Mouse (Mus musculus) intestine, embryonic 14.5 days (tissue): Measurements from ENCODE around the gene Dtd1. TPM values are rescaled to one million over a fixed set of nuclear protein-coding genes. Genes with fewer than 3 reads are reported as not detected.

ENCODE experiments used
- ATAC-seq: fragments of 200-750 bp; cut with Nextera tagmentation; replicated peaks from 2 replicates; pipeline ENCODE4 v1.8.0; 2017; ENCODE audit warnings: low read depth, moderate number of reproducible peaks, moderate TSS enrichment, moderate library complexity; ENCODE audit not compliant: low FRiP score, low TSS enrichment
- DNase-seq: peaks from one replicate; pipeline ENCODE4 v3.0.0-alpha.2; 2018; ENCODE audit warnings: low spot score
- H3K27ac ChIP-seq: fragments of 300-500 bp; sonication (generic); 2 replicates; pipeline ENCODE4 v1.5.1; 2014; ENCODE audit warnings: low read depth, mild to moderate bottlenecking, control low read depth
- H3K27me3 ChIP-seq: fragments of 300-500 bp; sonication (generic); replicated peaks from 2 replicates; pipeline ENCODE4 v1.6.1; 2014; ENCODE audit warnings: low read length, control low read depth; ENCODE audit not compliant: control insufficient read depth, insufficient read depth
- H3K36me3 ChIP-seq: fragments of 300-500 bp; sonication (generic); 2 replicates; pipeline ENCODE4 v1.6.1; 2014; ENCODE audit warnings: low read length, control low read depth; ENCODE audit not compliant: control insufficient read depth, insufficient read depth
- H3K4me1 ChIP-seq: fragments of 300-500 bp; sonication (generic); replicated peaks from 2 replicates; pipeline ENCODE4 v1.6.1; 2014; ENCODE audit warnings: low read length, control low read depth, mixed read lengths; ENCODE audit not compliant: control insufficient read depth, insufficient read depth
- H3K4me2 ChIP-seq: fragments of 300-500 bp; sonication (generic); 2 replicates; pipeline ENCODE4 v1.6.1; 2014; ENCODE audit warnings: low read length
- H3K4me3 ChIP-seq: fragments of 300-500 bp; sonication (generic); 2 replicates; pipeline ENCODE4 v1.5.1; 2014; ENCODE audit warnings: low read depth, low read length, control low read depth, mixed read lengths
- H3K9ac ChIP-seq: fragments of 300-500 bp; sonication (generic); 2 replicates; pipeline ENCODE4 v1.6.1; 2014; ENCODE audit warnings: mild to moderate bottlenecking, low read length
- H3K9me3 ChIP-seq: fragments of 300-500 bp; sonication (generic); 2 replicates; pipeline ENCODE4 v1.6.1; 2016; ENCODE audit warnings: low read length, control low read depth; ENCODE audit not compliant: control insufficient read depth
- WGBS: fragments of 180-500 bp; shearing (Covaris S2); extraction: QIAGEN DNeasy Blood & Tissue Kit; methylation state at CpG from one replicate; pipeline ENCODE4 v1.1.7; 2014; 5-methylcytosine and 5-hydroxymethylcytosine counted together
- polyA plus RNA-seq: library from polyadenylated mRNA; unstranded; fragments of >200 nt; fragmentation: Nextera tagmentation; extraction: Ambion mirVana; gene quantifications from 2 replicates; pipeline ENCODE4 v1.2.1, GENCODE M21; 2014

Dtd1 gene
- polyA plus RNA-seq, 1 experiment from 2014 or later = 47.8 TPM

GRCm38 (mm10) chr2:144769556-144769955, 169.9 kb downstream of the Dtd1 start:
- Histone ChIP-seq H3K9me3 (0 out of 2 replicates have a peak, but pooled peaks cover 2% of the 10 kb centered on the region), H3K4me2 (no peak overlapping the region), H3K27ac (peak overlapping the region; percentile 69), H3K4me3 (no peak overlapping the region), H3K9ac (0 out of 2 replicates have a peak overlapping the region, but pooled peaks have one; percentile 20), H3K27me3 (no peaks in the 10 kb centered on the region), H3K4me1 (peaks cover 18% of the 10 kb centered on the region), H3K36me3 (no peaks in the 10 kb centered on the region)
- no peak for DNase-seq
- ATAC-seq = no peak
- 39% methylated on average over 3 of the region's 3 CpGs for WGBS

GRCm38 (mm10) chr2:144770452-144770941, 170.8 kb downstream of the Dtd1 start:
- peaks cover 18% of the 10 kb centered on the region for H3K4me1 ChIP-seq
- ATAC-seq (no peak), DNase-seq (no peak)
- peak overlapping the region; percentile 69 for H3K27ac ChIP-seq
- H3K9ac ChIP-seq = no peak overlapping the region
- no peaks in the 10 kb centered on the region for H3K27me3 ChIP-seq
- H3K4me2 ChIP-seq = no peak overlapping the region
- H3K4me3 ChIP-seq = no peak overlapping the region
- no peaks in the 10 kb centered on the region for H3K36me3 ChIP-seq
- 0 out of 2 replicates have a peak, but pooled peaks cover 2% of the 10 kb centered on the region for H3K9me3 ChIP-seq
- WGBS = 61% methylated on average over 7 of the region's 7 CpGs

- Histone ChIP-seq H3K27me3 (no peaks in the 10 kb centered on the region), H3K27ac (peak overlapping the region; percentile 69), H3K4me2 (no peak overlapping the region), H3K4me1 (peaks cover 18% of the 10 kb centered on the region), H3K36me3 (no peaks in the 10 kb centered on the region), H3K9me3 (no peaks in the 10 kb centered on the region), H3K9ac (no peak overlapping the region), H3K4me3 (no peak overlapping the region)
- 88% methylated on average over 4 of the region's 4 CpGs for WGBS
- DNase-seq (no peak), ATAC-seq (no peak)
Observed at GRCm38 (mm10) chr2:144771841-144772240, 172.1 kb downstream of the Dtd1 start.

GRCm38 (mm10) chr2:144774636-144775160, 175.0 kb downstream of the Dtd1 start:
- ATAC-seq (no peak), DNase-seq (no peak)
- no peak overlapping the region for H3K4me3 ChIP-seq
- H3K9me3 ChIP-seq = no peaks in the 10 kb centered on the region
- no peak overlapping the region for H3K9ac ChIP-seq
- WGBS = 77% methylated on average over 8 of the region's 8 CpGs
- no peak overlapping the region for H3K4me2 ChIP-seq
- H3K4me1 ChIP-seq = peaks cover 12% of the 10 kb centered on the region; the same call in 1 of the 2 replicates
- H3K27me3 ChIP-seq = no peaks in the 10 kb centered on the region
- no peaks in the 10 kb centered on the region for H3K36me3 ChIP-seq
- H3K27ac ChIP-seq = no peak overlapping the region

- no peak overlapping the region for H3K4me2 ChIP-seq
- no peaks in the 10 kb centered on the region for H3K9me3 ChIP-seq
- H3K27me3 ChIP-seq = no peaks in the 10 kb centered on the region
- WGBS = 96% methylated on average over 4 of the region's 4 CpGs
- no peaks in the 10 kb centered on the region for H3K36me3 ChIP-seq
- H3K9ac ChIP-seq = no peak overlapping the region
- DNase-seq (no peak), ATAC-seq (no peak)
- no peak overlapping the region for H3K4me3 ChIP-seq
- H3K4me1 ChIP-seq = peaks cover 7% of the 10 kb centered on the region; the same call in 1 of the 2 replicates
- H3K27ac ChIP-seq = no peak overlapping the region
Observed at GRCm38 (mm10) chr2:144775626-144776025, 175.9 kb downstream of the Dtd1 start.

- ATAC-seq (no peak), DNase-seq (no peak)
- H3K9ac ChIP-seq = no peak overlapping the region
- H3K9me3 ChIP-seq = no peaks in the 10 kb centered on the region
- H3K36me3 ChIP-seq = no peaks in the 10 kb centered on the region
- no peak overlapping the region for H3K4me3 ChIP-seq
- H3K4me1 ChIP-seq = no peaks in the 10 kb centered on the region
- WGBS = 84% methylated on average over 7 of the region's 7 CpGs
- H3K4me2 ChIP-seq = no peak overlapping the region
- H3K27me3 ChIP-seq = no peaks in the 10 kb centered on the region
- no peak overlapping the region for H3K27ac ChIP-seq
Observed at GRCm38 (mm10) chr2:144779263-144779662, 179.6 kb downstream of the Dtd1 start.

GRCm38 (mm10) chr2:144780731-144781130, 181.0 kb downstream of the Dtd1 start:
- no peak for ATAC-seq
- no peak overlapping the region for H3K4me2 ChIP-seq

GRCm38 (mm10) chr2:144781871-144782270, 182.2 kb downstream of the Dtd1 start:
- Histone ChIP-seq H3K4me2 (no peak overlapping the region), H3K36me3 (no peaks in the 10 kb centered on the region), H3K9me3 (no peaks in the 10 kb centered on the region), H3K27ac (no peak overlapping the region), H3K27me3 (no peaks in the 10 kb centered on the region), H3K4me1 (no peaks in the 10 kb centered on the region), H3K4me3 (no peak overlapping the region), H3K9ac (no peak overlapping the region)
- ATAC-seq (no peak), DNase-seq (no peak)
- 55% methylated on average over 3 of the region's 3 CpGs for WGBS

More at GRCm38 (mm10) chr2:144780731-144781130, 181.0 kb downstream of the Dtd1 start:
- no peak for DNase-seq
- H3K27me3 ChIP-seq = no peaks in the 10 kb centered on the region
- H3K4me1 ChIP-seq = no peaks in the 10 kb centered on the region
- H3K9me3 ChIP-seq = no peaks in the 10 kb centered on the region
- H3K36me3 ChIP-seq = no peaks in the 10 kb centered on the region
- H3K4me3 ChIP-seq = no peak overlapping the region
- H3K27ac ChIP-seq = no peak overlapping the region
- no peak overlapping the region for H3K9ac ChIP-seq
- 27% methylated on average over 5 of the region's 5 CpGs for WGBS

- no peak overlapping the region for H3K9ac ChIP-seq
Observed at GRCm38 (mm10) chr2:144782481-144782880, 182.8 kb downstream of the Dtd1 start.

More at GRCm38 (mm10) chr2:144782481-144782880, 182.8 kb downstream of the Dtd1 start:
- ATAC-seq (no peak), DNase-seq (no peak)
- Histone ChIP-seq H3K4me3 (no peak overlapping the region), H3K27ac (no peak overlapping the region), H3K4me1 (no peaks in the 10 kb centered on the region), H3K27me3 (no peaks in the 10 kb centered on the region), H3K9me3 (no peaks in the 10 kb centered on the region), H3K4me2 (no peak overlapping the region), H3K36me3 (no peaks in the 10 kb centered on the region)
- 49% methylated on average over 4 of the region's 4 CpGs for WGBS
